Mouse (Mus musculus) brain, embryonic 14.5 days (tissue): ENCODE measurements around the gene Cacna2d3. TPM values are rescaled to one million over a fixed set of nuclear protein-coding genes. Genes with fewer than 3 reads are reported as not detected.
A peak's percentile ranks its signal among the peaks of the same experiment; 100 is the strongest.

ENCODE experiments used
- DNase-seq: peaks from one replicate; pipeline ENCODE4 v3.0.0-alpha.2; 2011; ENCODE audit warnings: low read depth
- CTCF ChIP-seq: fragments of 200-500 bp; IDR thresholded peaks from 2 replicates; pipeline ENCODE4 v1.5.1; 2012; ENCODE audit warnings: inconsistent platforms, mild to moderate bottlenecking, moderate library complexity, borderline replicate concordance; ENCODE audit not compliant: insufficient read depth, insufficient read length; ENCODE audit errors: extremely low read depth
- POLR2A ChIP-seq: fragments of 200-500 bp; IDR thresholded peaks from 2 replicates; pipeline ENCODE4 v1.6.1; 2012; ENCODE audit warnings: mild to moderate bottlenecking, inconsistent platforms, borderline replicate concordance; ENCODE audit not compliant: poor library complexity, insufficient read depth, insufficient read length, severe bottlenecking; ENCODE audit errors: extremely low read depth
- polyA plus RNA-seq: library from polyadenylated mRNA; depleted of rRNA; stranded (reverse); fragments of >200 nt; gene quantifications from 2 replicates; pipeline ENCODE4 v1.2.3, GENCODE M21; 2012; rRNA removed

Gene Cacna2d3
- polyA plus RNA-seq, 1 experiment = 32.5 TPM

DNA sequence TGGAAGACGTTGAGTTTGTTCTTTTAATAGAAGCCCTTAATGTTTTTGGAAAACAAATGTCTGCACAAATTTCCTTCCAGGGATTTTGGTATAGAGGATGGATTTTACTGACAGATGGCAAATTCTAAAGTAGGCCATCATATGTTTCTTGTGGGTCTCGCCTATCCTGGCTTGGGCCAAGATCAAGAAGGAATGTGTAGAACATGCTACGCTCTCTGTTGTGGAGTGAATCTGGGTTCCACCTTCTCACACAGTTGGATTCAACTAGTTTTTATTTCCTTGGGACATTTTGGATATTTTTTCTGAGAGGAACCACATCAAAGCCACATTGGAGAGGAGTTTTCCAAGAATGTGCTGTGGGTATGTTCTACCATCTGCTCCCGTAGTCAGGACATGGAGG lies 835.0 kb downstream of the Cacna2d3 start:
- TF ChIP-seq POLR2A = no peak
- no peak for TF ChIP-seq CTCF
- DNase-seq = no peak

DNA sequence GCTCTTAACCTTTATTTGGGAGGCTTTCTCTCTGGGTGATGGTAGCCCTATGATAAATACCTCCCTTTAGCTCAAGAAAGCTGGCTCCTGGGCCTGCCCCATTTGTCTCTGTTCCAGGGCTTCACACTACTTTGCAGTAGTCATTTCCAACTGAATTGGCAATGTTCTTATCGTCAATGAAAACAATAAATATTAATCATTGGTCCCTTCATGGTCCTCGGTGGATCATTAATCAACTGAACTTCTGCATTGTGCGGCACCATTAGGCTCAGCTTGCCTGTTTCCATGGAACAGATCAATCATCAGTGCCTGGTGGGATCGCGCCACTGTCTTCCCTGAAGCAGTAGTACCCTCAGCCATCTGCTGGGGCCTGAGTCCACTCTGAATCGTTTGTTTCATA lies 850.7 kb downstream of the Cacna2d3 start:
- no peak for TF ChIP-seq CTCF
- TF ChIP-seq POLR2A = no peak
- DNase-seq = no peak

DNA sequence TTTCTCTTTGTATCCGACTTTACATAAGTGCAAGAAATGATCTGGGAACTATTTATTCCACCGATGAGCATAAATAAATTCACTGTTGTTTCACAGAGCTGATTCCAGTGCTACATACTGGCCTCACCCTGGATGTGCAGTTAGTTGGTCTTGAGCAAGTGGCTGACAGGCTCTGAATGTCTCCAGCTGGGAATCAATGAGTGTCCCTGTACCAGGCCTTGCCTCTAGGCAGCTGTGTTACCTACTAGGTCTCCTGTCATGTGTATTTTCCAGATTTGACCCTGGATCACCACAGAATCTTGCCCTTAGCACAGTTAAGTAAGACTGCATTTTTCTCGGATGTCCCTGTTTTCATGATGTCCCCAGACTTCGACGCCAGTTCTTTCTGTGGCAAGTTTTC lies 851.3 kb downstream of the Cacna2d3 start:
- no peak for DNase-seq

DNA sequence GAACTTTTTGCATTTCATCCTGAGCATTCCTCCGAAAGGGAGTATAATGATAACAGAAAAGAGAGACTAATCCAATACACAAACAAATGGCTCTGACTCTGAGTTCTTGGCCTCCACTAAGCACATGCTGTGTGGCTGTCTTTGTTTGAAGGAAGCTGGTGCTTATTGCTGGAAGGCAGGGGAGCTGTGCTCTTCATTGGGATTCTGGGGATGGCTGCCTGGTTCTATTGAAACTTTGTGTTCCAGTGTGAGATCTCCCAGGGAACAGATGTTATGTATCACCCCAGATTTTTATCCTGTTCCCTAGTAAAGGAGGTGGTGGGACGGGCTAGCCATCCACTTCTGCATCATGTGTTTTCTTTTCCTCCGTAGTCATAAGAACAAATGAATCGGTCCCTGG lies 856.7 kb downstream of the Cacna2d3 start:
- DNase-seq = peak; percentile 80
- TF ChIP-seq CTCF (no peak), POLR2A (no peak)

More for the DNA sequence above, 851.3 kb downstream of the Cacna2d3 start:
- no peak for TF ChIP-seq POLR2A
- no peak for TF ChIP-seq CTCF

DNA sequence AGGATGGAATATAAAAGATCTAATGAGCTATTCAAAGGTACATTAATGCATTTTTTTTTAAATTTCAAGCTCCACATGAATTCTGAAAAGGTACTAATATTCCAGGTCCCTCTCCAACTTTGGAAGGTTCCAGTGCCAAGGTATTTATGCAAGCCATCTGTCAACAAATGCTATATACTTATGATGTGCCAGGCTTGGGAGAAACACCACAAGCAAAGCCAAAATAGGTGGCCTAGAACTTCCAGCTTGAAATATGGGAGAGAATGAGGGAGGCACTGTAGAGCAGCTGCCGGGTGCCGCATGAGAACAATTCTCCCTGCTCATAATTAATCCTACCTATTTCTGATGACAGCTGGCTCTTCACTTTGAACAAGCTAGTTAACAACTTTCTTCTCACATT lies 860.5 kb downstream of the Cacna2d3 start:
- DNase-seq = peak; percentile 62
- TF ChIP-seq CTCF = no peak
- no peak for TF ChIP-seq POLR2A

Other genes with a start within 250 kb of the Cacna2d3 start
- 150 and 158 TPM in 2 replicates for gene Selenok, start 246.4 kb upstream of the Cacna2d3 start, polyA plus RNA-seq